Mouse (Mus musculus): Measurements from ENCODE around the gene Mgp. TPM values are rescaled to one million over a fixed set of nuclear protein-coding genes. Genes with fewer than 3 reads are reported as not detected.

The Mgp gene
- polyA plus RNA-seq (2014; fragmentation: Nextera tagmentation; extraction: Ambion mirVana): 10.4 and 14.1 TPM in 2 replicates

DNA sequence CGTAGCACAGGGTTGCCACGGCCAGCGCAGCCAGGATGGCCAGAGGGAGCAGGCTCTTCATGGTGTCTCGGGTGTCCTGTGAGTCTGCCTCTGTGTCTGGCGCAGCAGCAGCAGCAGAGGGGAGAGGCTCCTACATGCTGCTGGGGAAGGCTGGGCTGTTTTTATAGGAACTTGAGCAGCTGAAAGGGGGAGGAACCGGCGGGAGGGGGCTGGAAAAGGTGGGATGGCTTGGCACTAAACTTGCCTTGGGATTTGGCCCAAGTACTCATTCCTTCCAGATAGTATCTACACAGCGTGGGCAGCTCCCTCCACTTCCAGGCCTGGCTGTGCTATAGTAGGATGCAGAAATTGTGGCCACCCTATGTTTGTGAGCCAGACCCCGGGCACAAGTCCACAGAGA is at the start of gene Mgp:
Gene Mgp, minus strand, starts transcription at position 154 of the 400 bp plus-strand sequence.
- H3K27me3 ChIP-seq (ENCODE audit: control insufficient read depth, insufficient read depth, low read length): no peaks in the 10 kb centered on the region
- ATAC-seq (ENCODE audit: insufficient number of reproducible peaks, low FRiP score, low TSS enrichment, low read depth): no peak
- no peak within 1 kb of the TSS for H3K4me3 ChIP-seq (ENCODE audit: low read depth, low read length)
- H3K4me2 ChIP-seq (ENCODE audit: low read depth, severe bottlenecking): peak within 1 kb of the TSS; percentile 5; the same call in 1 of the 2 replicates
- 36% methylated on average over 9 of the region's 9 CpGs for WGBS
- no peaks in the 10 kb centered on the region for H3K9me3 ChIP-seq (ENCODE audit: control insufficient read depth, low read length)
- no peak within 1 kb of the TSS; the same call in 1 of the 2 replicates for H3K27ac ChIP-seq (replicated peaks; ENCODE audit: low read depth, low read length)
- peak within 1 kb of the TSS; percentile 50; the same call in 1 of the 2 replicates for H3K9ac ChIP-seq (ENCODE audit: low read length)
- peak; percentile 37 for DNase-seq (ENCODE audit: low spot score)
- H3K36me3 ChIP-seq (ENCODE audit: control insufficient read depth, insufficient read depth, low read length): no peaks in the 10 kb centered on the region
- 0 out of 2 replicates have a peak, but pooled peaks cover 3% of the 10 kb centered on the region for H3K4me1 ChIP-seq (ENCODE audit: control insufficient read depth, insufficient read depth, low read length)

DNA sequence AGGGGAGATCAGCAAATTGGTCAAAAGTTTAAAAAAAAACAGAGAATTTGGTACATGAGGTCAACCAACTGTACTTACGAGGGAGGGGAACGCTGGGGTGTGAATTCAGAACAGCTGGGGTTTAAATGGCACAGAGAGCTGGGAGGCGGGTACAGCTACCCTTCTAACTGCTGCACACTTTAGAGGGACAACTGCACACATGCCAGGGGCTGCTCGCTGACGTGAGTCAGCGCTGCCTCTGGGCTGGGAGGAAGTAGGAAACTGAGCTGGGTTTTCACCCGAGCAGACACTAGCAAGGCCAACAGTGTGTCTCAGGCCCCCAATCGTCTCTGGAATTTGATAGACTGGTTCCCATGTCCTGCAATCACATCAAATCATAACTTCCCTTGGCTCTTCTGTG is 49.4 kb upstream of the Mgp start:
- 60% methylated on average over 8 of the region's 8 CpGs for WGBS
- H3K27ac ChIP-seq (replicated peaks; ENCODE audit: low read depth, low read length): no peak overlapping the region
- ATAC-seq (ENCODE audit: insufficient number of reproducible peaks, low FRiP score, low TSS enrichment, low read depth): no peak

DNA sequence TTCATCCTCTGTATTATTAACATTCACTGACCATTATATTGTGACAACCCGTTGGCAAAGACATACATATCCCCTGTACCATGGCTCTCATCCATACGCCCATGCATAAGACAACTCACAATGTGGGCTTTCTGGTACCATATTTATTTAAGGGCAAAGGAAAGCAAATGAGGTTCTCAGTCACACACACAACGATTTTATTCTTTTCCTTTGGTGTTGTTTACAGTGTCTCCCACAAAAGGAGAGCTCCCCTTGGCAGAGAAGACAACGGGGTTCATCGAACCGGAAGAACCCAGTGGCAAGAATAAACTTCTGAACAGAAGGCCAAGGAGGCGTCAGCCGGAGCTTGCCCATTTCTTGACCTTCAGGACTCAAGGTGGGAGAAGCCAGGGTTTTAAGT is 47.9 kb upstream of the Mgp start, which contains the start of gene Pde6h:
Gene Pde6h, plus strand, starts transcription at position 301 of the 400 bp plus-strand sequence.
- H3K9me3 ChIP-seq (ENCODE audit: control insufficient read depth, low read length): no peaks in the 10 kb centered on the region
- no peak within 1 kb of the TSS for H3K4me2 ChIP-seq (ENCODE audit: low read depth, severe bottlenecking)
- no peaks in the 10 kb centered on the region for H3K27me3 ChIP-seq (ENCODE audit: control insufficient read depth, insufficient read depth, low read length)
- H3K36me3 ChIP-seq (ENCODE audit: control insufficient read depth, insufficient read depth, low read length): no peaks in the 10 kb centered on the region
- H3K9ac ChIP-seq (ENCODE audit: low read length): no peak within 1 kb of the TSS
- no peak within 1 kb of the TSS for H3K27ac ChIP-seq (replicated peaks; ENCODE audit: low read depth, low read length)
- 92% methylated on average over 8 of the region's 8 CpGs for WGBS
- H3K4me3 ChIP-seq (ENCODE audit: low read depth, low read length): no peak within 1 kb of the TSS
- H3K4me1 ChIP-seq (ENCODE audit: control insufficient read depth, insufficient read depth, low read length): no peaks in the 10 kb centered on the region
- ATAC-seq (ENCODE audit: insufficient number of reproducible peaks, low FRiP score, low TSS enrichment, low read depth) (no peak), DNase-seq (ENCODE audit: low spot score) (no peak)

More for the DNA sequence above, 49.4 kb upstream of the Mgp start:
- Histone ChIP-seq H3K27me3 (ENCODE audit: control insufficient read depth, insufficient read depth, low read length) (no peaks in the 10 kb centered on the region), H3K4me2 (ENCODE audit: low read depth, severe bottlenecking) (no peak overlapping the region), H3K4me1 (ENCODE audit: control insufficient read depth, insufficient read depth, low read length) (no peaks in the 10 kb centered on the region), H3K4me3 (ENCODE audit: low read depth, low read length) (no peak overlapping the region), H3K36me3 (ENCODE audit: control insufficient read depth, insufficient read depth, low read length) (no peaks in the 10 kb centered on the region), H3K9ac (ENCODE audit: low read length) (no peak overlapping the region), H3K9me3 (ENCODE audit: control insufficient read depth, low read length) (no peaks in the 10 kb centered on the region)
- no peak for DNase-seq (ENCODE audit: low spot score)

DNA sequence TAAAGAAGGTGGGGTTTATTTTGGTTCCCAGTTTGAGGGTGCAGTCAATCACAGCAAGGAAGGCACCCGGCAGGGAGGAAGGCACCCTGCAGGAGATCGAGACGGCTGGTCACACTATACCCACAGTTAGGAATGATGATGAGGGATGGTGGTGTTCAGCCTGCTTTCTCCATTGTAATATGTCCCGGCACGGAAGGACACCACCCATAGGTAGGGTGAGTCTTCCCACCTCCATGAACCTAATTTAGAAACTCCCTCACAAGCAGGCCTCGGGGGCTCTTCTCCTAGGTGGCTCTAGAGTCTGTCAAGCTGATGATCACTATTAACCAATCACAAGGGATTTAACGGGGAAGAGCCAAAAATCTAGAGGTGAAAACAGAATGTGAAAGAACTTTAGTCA is 47.2 kb upstream of the Mgp start:
- ATAC-seq (ENCODE audit: insufficient number of reproducible peaks, low FRiP score, low TSS enrichment, low read depth): no peak
- no peaks in the 10 kb centered on the region for H3K27me3 ChIP-seq (ENCODE audit: control insufficient read depth, insufficient read depth, low read length)
- no peak overlapping the region for H3K4me2 ChIP-seq (ENCODE audit: low read depth, severe bottlenecking)
- H3K4me3 ChIP-seq (ENCODE audit: low read depth, low read length): no peak overlapping the region
- no peaks in the 10 kb centered on the region for H3K36me3 ChIP-seq (ENCODE audit: control insufficient read depth, insufficient read depth, low read length)
- H3K9me3 ChIP-seq (ENCODE audit: control insufficient read depth, low read length): no peaks in the 10 kb centered on the region
- no peak overlapping the region for H3K27ac ChIP-seq (replicated peaks; ENCODE audit: low read depth, low read length)
- H3K9ac ChIP-seq (ENCODE audit: low read length): no peak overlapping the region
- WGBS: 91% methylated on average over 7 of the region's 7 CpGs
- no peaks in the 10 kb centered on the region for H3K4me1 ChIP-seq (ENCODE audit: control insufficient read depth, insufficient read depth, low read length)
- DNase-seq (ENCODE audit: low spot score): no peak

DNA sequence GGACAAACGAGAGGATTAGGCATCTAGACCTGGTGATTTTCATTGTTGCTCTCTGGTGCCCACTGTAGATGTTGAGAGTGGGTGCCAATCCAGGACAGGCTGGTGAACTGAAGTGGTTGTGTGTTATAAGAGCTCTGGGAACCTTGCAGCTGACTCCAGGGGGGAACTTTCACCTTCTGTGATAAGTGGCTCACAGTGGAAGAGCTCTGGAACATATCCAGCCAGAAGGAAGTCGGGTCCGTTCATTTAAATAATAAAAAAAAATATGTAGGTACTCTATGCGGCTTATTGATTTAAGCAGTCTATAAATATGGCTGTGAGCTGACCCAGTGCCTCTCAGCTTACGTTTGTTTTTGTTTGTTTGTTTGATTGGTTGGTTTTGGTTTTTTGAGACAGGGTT is 46.5 kb upstream of the Mgp start, which contains the start of gene Erp27:
Gene Erp27, minus strand, starts transcription at position 101 of the 400 bp plus-strand sequence.
- Histone ChIP-seq H3K4me1 (ENCODE audit: control insufficient read depth, insufficient read depth, low read length) (no peaks in the 10 kb centered on the region), H3K27me3 (ENCODE audit: control insufficient read depth, insufficient read depth, low read length) (no peaks in the 10 kb centered on the region), H3K36me3 (ENCODE audit: control insufficient read depth, insufficient read depth, low read length) (no peaks in the 10 kb centered on the region), H3K27ac (replicated peaks; ENCODE audit: low read depth, low read length) (no peak within 1 kb of the TSS), H3K9me3 (ENCODE audit: control insufficient read depth, low read length) (no peaks in the 10 kb centered on the region), H3K4me3 (ENCODE audit: low read depth, low read length) (no peak within 1 kb of the TSS), H3K9ac (ENCODE audit: low read length) (no peak within 1 kb of the TSS), H3K4me2 (ENCODE audit: low read depth, severe bottlenecking) (no peak within 1 kb of the TSS)
- no peak for DNase-seq (ENCODE audit: low spot score)
- no peak for ATAC-seq (ENCODE audit: insufficient number of reproducible peaks, low FRiP score, low TSS enrichment, low read depth)
- 86% methylated on average over 5 of the region's 5 CpGs for WGBS

DNA sequence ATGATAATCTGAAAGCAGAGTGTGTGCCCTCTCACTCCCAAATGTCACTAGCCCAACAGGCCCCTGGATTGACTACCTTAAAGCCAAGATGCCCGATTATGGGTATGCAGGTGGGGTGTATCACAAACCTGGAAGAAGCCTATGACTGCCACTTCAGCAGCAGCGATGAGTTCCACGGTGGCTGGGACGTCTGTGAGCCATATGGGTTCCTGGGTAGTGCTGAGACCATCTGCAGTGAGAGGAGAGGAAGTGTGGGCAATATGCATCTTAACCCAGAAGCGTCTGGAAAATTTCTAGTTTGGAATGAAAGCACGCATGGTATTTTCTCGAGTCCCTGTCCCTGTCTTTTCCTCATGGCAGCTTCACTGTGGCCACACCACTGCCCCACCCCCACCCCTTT is 46.0 kb upstream of the Mgp start:
- Histone ChIP-seq H3K36me3 (ENCODE audit: control insufficient read depth, insufficient read depth, low read length) (no peaks in the 10 kb centered on the region), H3K27ac (replicated peaks; ENCODE audit: low read depth, low read length) (no peak overlapping the region), H3K27me3 (ENCODE audit: control insufficient read depth, insufficient read depth, low read length) (no peaks in the 10 kb centered on the region), H3K4me1 (ENCODE audit: control insufficient read depth, insufficient read depth, low read length) (no peaks in the 10 kb centered on the region), H3K4me2 (ENCODE audit: low read depth, severe bottlenecking) (no peak overlapping the region), H3K4me3 (ENCODE audit: low read depth, low read length) (no peak overlapping the region), H3K9ac (ENCODE audit: low read length) (no peak overlapping the region), H3K9me3 (ENCODE audit: control insufficient read depth, low read length) (no peaks in the 10 kb centered on the region)
- DNase-seq (ENCODE audit: low spot score): no peak
- ATAC-seq (ENCODE audit: insufficient number of reproducible peaks, low FRiP score, low TSS enrichment, low read depth): no peak
- WGBS: 67% methylated on average over 7 of the region's 7 CpGs

DNA sequence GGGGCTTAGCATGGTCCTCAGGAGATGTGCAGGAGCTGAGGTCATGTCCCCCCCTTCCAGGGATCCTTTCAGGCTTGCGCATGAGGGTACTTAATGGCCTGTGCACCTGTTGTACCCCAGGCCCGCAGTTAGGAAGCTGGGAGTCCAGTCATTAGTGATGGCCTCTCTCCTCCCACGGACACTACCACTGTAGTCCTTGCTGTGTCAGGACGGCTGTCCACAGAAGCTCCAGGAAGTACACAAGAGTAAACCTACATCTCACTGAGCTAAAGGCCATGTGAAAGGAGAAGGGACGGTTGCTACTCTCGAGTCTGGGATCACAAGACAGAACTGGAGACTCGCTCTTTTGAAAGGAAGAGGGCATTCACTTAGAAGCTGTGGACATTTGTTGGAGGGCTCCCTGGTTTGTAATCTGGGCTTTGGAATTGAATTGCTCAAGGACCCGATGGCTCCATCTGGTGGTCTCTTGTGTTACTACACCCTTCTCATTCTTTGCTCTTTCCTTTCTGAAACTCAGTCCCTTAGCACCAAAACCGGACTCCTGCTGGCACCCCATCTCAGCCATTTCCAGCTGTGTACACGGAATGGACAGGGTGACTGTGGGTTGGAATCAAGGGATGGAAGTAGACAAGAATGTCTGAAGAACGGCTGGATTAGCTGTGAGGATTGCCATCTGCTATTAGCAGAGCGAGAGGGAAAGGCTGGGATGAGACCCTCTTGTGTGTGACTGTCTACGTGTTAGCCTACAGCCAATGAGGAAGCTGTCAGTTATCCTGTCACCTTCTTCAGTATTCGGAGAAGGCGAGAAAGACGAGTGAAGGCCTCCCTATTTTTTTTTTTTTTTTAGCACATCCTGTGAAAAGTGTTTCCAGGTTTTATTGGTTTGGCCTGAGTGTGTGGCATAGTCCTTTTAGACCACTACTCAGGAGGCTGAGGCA is 45.0 kb upstream of the Mgp start:
- H3K4me1 ChIP-seq (ENCODE audit: control insufficient read depth, insufficient read depth, low read length): no peaks in the 10 kb centered on the region
- WGBS: 45% methylated on average over 16 of the region's 16 CpGs
- ATAC-seq (ENCODE audit: insufficient number of reproducible peaks, low FRiP score, low TSS enrichment, low read depth): peak; percentile 14; the same call in 1 of the 2 replicates

DNA sequence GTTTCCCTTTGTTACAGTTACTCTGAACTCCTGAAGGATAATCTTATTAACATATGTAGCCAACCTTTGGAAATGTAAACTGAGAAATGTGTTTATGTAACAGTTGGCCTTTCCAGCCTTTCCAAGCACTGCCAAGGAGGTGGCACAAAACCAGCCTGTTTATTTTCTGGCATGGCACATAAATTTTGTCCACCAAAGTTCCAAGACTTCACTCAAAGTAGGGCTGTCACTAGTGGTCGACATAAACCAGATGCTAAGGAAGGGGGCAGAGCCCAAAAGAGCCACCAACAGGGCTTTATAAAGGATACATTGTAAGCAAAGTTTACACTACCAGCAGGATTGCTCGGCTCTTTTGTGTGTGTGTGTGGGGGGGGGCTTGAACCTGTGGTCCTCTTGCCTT is 42.3 kb upstream of the Mgp start:
- H3K27me3 ChIP-seq (ENCODE audit: control insufficient read depth, insufficient read depth, low read length): no peaks in the 10 kb centered on the region
- no peaks in the 10 kb centered on the region for H3K9me3 ChIP-seq (ENCODE audit: control insufficient read depth, low read length)
- DNase-seq (ENCODE audit: low spot score) (peak; percentile 41), ATAC-seq (ENCODE audit: insufficient number of reproducible peaks, low FRiP score, low TSS enrichment, low read depth) (peak; percentile 67)
- no peaks in the 10 kb centered on the region for H3K36me3 ChIP-seq (ENCODE audit: control insufficient read depth, insufficient read depth, low read length)
- H3K4me2 ChIP-seq (ENCODE audit: low read depth, severe bottlenecking): no peak overlapping the region
- 0% methylated on average over 2 of the region's 2 CpGs for WGBS
- H3K9ac ChIP-seq (ENCODE audit: low read length): no peak overlapping the region
- H3K27ac ChIP-seq (replicated peaks; ENCODE audit: low read depth, low read length): no peak overlapping the region
- no peak overlapping the region for H3K4me3 ChIP-seq (ENCODE audit: low read depth, low read length)
- H3K4me1 ChIP-seq (ENCODE audit: control insufficient read depth, insufficient read depth, low read length): peaks cover 6% of the 10 kb centered on the region

More for the DNA sequence above, 45.0 kb upstream of the Mgp start:
- Histone ChIP-seq H3K4me2 (ENCODE audit: low read depth, severe bottlenecking) (no peak overlapping the region), H3K9ac (ENCODE audit: low read length) (no peak overlapping the region), H3K36me3 (ENCODE audit: control insufficient read depth, insufficient read depth, low read length) (no peaks in the 10 kb centered on the region), H3K27me3 (ENCODE audit: control insufficient read depth, insufficient read depth, low read length) (no peaks in the 10 kb centered on the region), H3K9me3 (ENCODE audit: control insufficient read depth, low read length) (no peaks in the 10 kb centered on the region), H3K27ac (replicated peaks; ENCODE audit: low read depth, low read length) (no peak overlapping the region), H3K4me3 (ENCODE audit: low read depth, low read length) (no peak overlapping the region)
- peak; percentile 82 for DNase-seq (ENCODE audit: low spot score)

Measured in limb, embryonic 11.5 days (tissue).